Mouse (Mus musculus) heart, postnatal 0 days (tissue): ENCODE measurements around the gene Kif5c. TPM values are rescaled to one million over a fixed set of nuclear protein-coding genes. Genes with fewer than 3 reads are reported as not detected.

ENCODE experiments used
- ATAC-seq: fragments of 200-750 bp; cut with Nextera tagmentation; 2 replicates; pipeline ENCODE4 v1.8.0; 2017; ENCODE audit warnings: low read depth, moderate number of reproducible peaks, moderate library complexity; ENCODE audit not compliant: insufficient read depth
- DNase-seq: peaks from one replicate; pipeline ENCODE4 v3.0.0-alpha.2; 2016; ENCODE audit warnings: low spot score
- H3K27ac ChIP-seq: fragments of 300-500 bp; sonication (generic); 2 replicates; pipeline ENCODE4 v1.5.1; 2014; ENCODE audit warnings: low read depth, mild to moderate bottlenecking
- H3K27me3 ChIP-seq: fragments of 300-500 bp; sonication (generic); 2 replicates; pipeline ENCODE4 v1.6.1; 2014; ENCODE audit warnings: low read length, mixed read lengths; ENCODE audit not compliant: control insufficient read depth, insufficient read depth
- H3K36me3 ChIP-seq: fragments of 300-500 bp; sonication (generic); replicated peaks from 2 replicates; pipeline ENCODE4 v1.6.1; 2014; ENCODE audit warnings: low read length, mixed read lengths; ENCODE audit not compliant: control insufficient read depth, insufficient read depth
- H3K4me1 ChIP-seq: fragments of 300-500 bp; sonication (generic); 2 replicates; pipeline ENCODE4 v1.6.1; 2014; ENCODE audit warnings: antibody characterized with exemption; ENCODE audit not compliant: control insufficient read depth, insufficient read depth
- H3K4me2 ChIP-seq: fragments of 300-500 bp; sonication (generic); 2 replicates; pipeline ENCODE4 v1.6.1; 2014; ENCODE audit warnings: low read depth, mild to moderate bottlenecking, low read length, moderate library complexity
- H3K4me3 ChIP-seq: fragments of 300-500 bp; sonication (generic); 2 replicates; pipeline ENCODE4 v1.5.1; 2014; ENCODE audit warnings: low read depth, low read length
- H3K9ac ChIP-seq: fragments of 300-500 bp; sonication (generic); replicated peaks from 2 replicates; pipeline ENCODE4 v1.6.1; 2014; ENCODE audit warnings: low read depth, low read length, mixed read lengths
- H3K9me3 ChIP-seq: fragments of 300-500 bp; sonication (generic); replicated peaks from 2 replicates; pipeline ENCODE4 v1.6.1; 2016; ENCODE audit warnings: low read length; ENCODE audit not compliant: control insufficient read depth
- CTCF ChIP-seq: IDR thresholded peaks from 2 replicates; pipeline ENCODE4 v1.5.1; 2016; ENCODE audit warnings: antibody characterized with exemption, control low read depth, low read depth
- EP300 ChIP-seq: IDR thresholded peaks from 2 replicates; pipeline ENCODE4 v1.6.1; 2016; ENCODE audit warnings: antibody characterized with exemption, low read depth
- WGBS: fragments of 180-500 bp; shearing (Covaris S2); extraction: QIAGEN DNeasy Blood & Tissue Kit; methylation state at CpG from one replicate; pipeline ENCODE4 v1.1.7; 2014; 5-methylcytosine and 5-hydroxymethylcytosine counted together
- polyA plus RNA-seq: library from polyadenylated mRNA; unstranded; fragments of >200 nt; fragmentation: Nextera tagmentation; extraction: Ambion mirVana; gene quantifications from 2 replicates; pipeline ENCODE4 v1.2.1, GENCODE M21; 2015
- total RNA-seq: library from RNA; depleted of rRNA; stranded (reverse); fragments of >200 nt; gene quantifications from 2 replicates; pipeline ENCODE4 v1.2.3, GENCODE M21; 2014; ENCODE audit warnings: low replicate concordance

Kif5c gene
- total and polyA plus RNA-seq, 2 experiments from 2014 or later: 0.34 to 0.76 TPM

- Histone ChIP-seq H3K9me3 (no peaks in the 10 kb centered on the region), H3K36me3 (no peaks in the 10 kb centered on the region), H3K27me3 (no peaks in the 10 kb centered on the region), H3K27ac (no peak overlapping the region), H3K4me3 (no peak overlapping the region), H3K4me1 (no peaks in the 10 kb centered on the region), H3K4me2 (no peak overlapping the region), H3K9ac (no peak overlapping the region)
- WGBS: 90% methylated on average over 12 of the region's 12 CpGs
- TF ChIP-seq EP300 (no peak), CTCF (no peak)
- ATAC-seq (no peak), DNase-seq (no peak)
Observed at GRCm38 (mm10) chr2:49660375-49660923, 41.4 kb downstream of the Kif5c start.

GRCm38 (mm10) chr2:49661348-49661747, 42.2 kb downstream of the Kif5c start:
- Histone ChIP-seq H3K9ac (no peak overlapping the region), H3K4me3 (no peak overlapping the region), H3K4me2 (no peak overlapping the region), H3K9me3 (no peaks in the 10 kb centered on the region), H3K4me1 (no peaks in the 10 kb centered on the region), H3K36me3 (no peaks in the 10 kb centered on the region), H3K27me3 (no peaks in the 10 kb centered on the region), H3K27ac (no peak overlapping the region)
- ATAC-seq (no peak), DNase-seq (no peak)
- no peak for TF ChIP-seq EP300
- TF ChIP-seq CTCF: no peak

- H3K27ac ChIP-seq: no peak overlapping the region
- H3K4me1 ChIP-seq: no peaks in the 10 kb centered on the region
- no peak overlapping the region for H3K4me3 ChIP-seq
- no peaks in the 10 kb centered on the region for H3K27me3 ChIP-seq
- WGBS: 66% methylated on average over 3 of the region's 3 CpGs
- DNase-seq (no peak), ATAC-seq (no peak)
- no peaks in the 10 kb centered on the region for H3K9me3 ChIP-seq
- TF ChIP-seq EP300 (no peak), CTCF (no peak)
- H3K36me3 ChIP-seq: no peaks in the 10 kb centered on the region
- no peak overlapping the region for H3K9ac ChIP-seq
- H3K4me2 ChIP-seq: no peak overlapping the region
Observed at GRCm38 (mm10) chr2:49661872-49662271, 42.8 kb downstream of the Kif5c start.

DNA sequence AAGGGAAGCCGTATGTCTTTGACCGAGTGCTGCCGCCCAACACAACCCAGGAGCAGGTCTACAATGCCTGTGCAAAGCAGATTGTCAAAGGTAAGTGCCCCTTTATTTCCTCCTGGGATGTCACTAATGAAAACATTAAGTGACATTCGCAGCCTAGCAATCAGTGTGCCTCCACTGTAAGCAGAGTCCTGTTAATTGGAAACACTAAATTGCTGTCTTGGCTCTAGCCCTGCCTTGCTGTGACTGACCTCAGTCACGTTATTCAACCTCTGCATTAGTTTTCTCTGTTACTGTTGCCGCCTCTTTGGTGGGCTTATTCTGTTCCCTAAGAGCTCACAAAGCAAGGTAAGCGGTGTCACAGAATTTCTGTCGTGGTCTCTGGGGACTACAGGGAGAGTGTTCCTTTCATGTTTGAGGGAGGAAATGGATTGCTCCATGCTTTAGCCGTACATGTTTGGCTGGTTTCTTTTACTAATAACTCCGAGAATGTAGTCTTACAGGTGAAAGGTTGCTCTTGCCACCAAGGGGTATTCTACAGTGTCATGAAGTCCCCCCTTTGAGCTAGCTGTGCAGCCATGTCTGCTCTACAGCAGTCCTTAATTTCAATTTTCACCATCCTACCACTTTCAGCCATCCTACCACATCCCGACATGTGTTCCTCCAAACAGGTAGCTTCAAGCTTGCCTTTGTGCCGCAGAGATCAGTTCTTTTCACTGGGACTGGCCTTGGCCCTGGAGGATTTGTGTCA, 52.8 kb downstream of the Kif5c start:
- WGBS: 79% methylated on average over 12 of the region's 12 CpGs
- H3K4me3 ChIP-seq: no peak overlapping the region
- DNase-seq (no peak), ATAC-seq (no peak)
- no peak for TF ChIP-seq EP300
- TF ChIP-seq CTCF: no peak
- no peak overlapping the region for H3K27ac ChIP-seq
- H3K9ac ChIP-seq: no peak overlapping the region
- no peaks in the 10 kb centered on the region for H3K4me1 ChIP-seq
- no peaks in the 10 kb centered on the region for H3K36me3 ChIP-seq
- H3K9me3 ChIP-seq: no peaks in the 10 kb centered on the region
- H3K27me3 ChIP-seq: no peaks in the 10 kb centered on the region
- no peak overlapping the region for H3K4me2 ChIP-seq

- no peaks in the 10 kb centered on the region for H3K4me1 ChIP-seq
- DNase-seq (no peak), ATAC-seq (no peak)
- H3K27me3 ChIP-seq: no peaks in the 10 kb centered on the region
- H3K36me3 ChIP-seq: no peaks in the 10 kb centered on the region
- H3K9me3 ChIP-seq: no peaks in the 10 kb centered on the region
- no peak overlapping the region for H3K27ac ChIP-seq
- TF ChIP-seq CTCF (no peak), EP300 (no peak)
- no peak overlapping the region for H3K4me3 ChIP-seq
- H3K9ac ChIP-seq: no peak overlapping the region
- no peak overlapping the region for H3K4me2 ChIP-seq
- 86% methylated on average over 7 of the region's 7 CpGs for WGBS
Observed at GRCm38 (mm10) chr2:49672501-49672874, 53.4 kb downstream of the Kif5c start.

DNA sequence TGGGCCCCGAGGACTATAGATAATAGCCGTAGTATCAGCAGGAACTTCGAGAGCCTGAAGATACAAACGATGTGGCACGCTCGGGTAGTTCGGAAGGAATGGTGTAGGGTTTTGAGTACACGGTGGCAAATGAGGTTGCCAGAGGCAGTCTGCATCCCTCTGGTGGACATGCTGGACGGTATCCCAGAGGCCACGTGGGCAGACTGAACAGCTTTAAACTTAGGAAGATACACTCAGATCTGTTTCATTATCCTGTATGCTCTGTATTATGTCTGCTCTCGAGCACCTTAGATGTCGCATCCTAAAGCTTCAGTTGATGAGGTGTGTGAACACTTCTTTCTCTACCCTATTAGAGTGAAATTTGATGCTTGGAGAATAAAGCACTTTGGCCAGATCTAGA, 56.9 kb downstream of the Kif5c start:
- no peak overlapping the region for H3K4me3 ChIP-seq
- H3K36me3 ChIP-seq: no peaks in the 10 kb centered on the region
- no peaks in the 10 kb centered on the region for H3K9me3 ChIP-seq
- no peak overlapping the region for H3K27ac ChIP-seq
- no peak overlapping the region for H3K4me2 ChIP-seq
- DNase-seq (no peak), ATAC-seq (no peak)
- H3K9ac ChIP-seq: no peak overlapping the region
- WGBS: 53% methylated on average over 12 of the region's 12 CpGs
- no peaks in the 10 kb centered on the region for H3K4me1 ChIP-seq
- H3K27me3 ChIP-seq: no peaks in the 10 kb centered on the region
- TF ChIP-seq EP300: no peak
- TF ChIP-seq CTCF: no peak
